13 mouse cellular contexts compared by ENCODE assay signal in genomic region chr7:111721308-111721698, GRCm38 (mm10). TPM values are rescaled to one million over a fixed set of nuclear protein-coding genes. Genes with fewer than 3 reads are reported as not detected.
A peak's percentile ranks its signal among the peaks of the same experiment; 100 is the strongest.
DNase-seq lines count a peak whose midpoint lies in the region; ATAC-seq and TF ChIP-seq lines count a peak whose summit lies in the region.
"Had no signal": no experiment of that assay in that cellular context is flagged by ENCODE, and none has a peak within 500 bp of the region (broad histone marks: within the 10 kb centered on the region; RNA-seq: fewer than 3 reads in every experiment).

No protein-coding gene starts in this region.

- H3K9me3 ChIP-seq in intestine, embryonic 16.5 days (ENCODE audit: control insufficient read depth, low read length) = no peaks in the 10 kb centered on the region

- H3K4me3 ChIP-seq in gastrocnemius, adult 2 months = no peak overlapping the region
- no peak overlapping the region for H3K4me3 ChIP-seq in left cerebral cortex, adult 2 months
- H3K4me3 ChIP-seq in cortical plate, adult 2 months (ENCODE audit: insufficient read depth, low read length) = no peak overlapping the region
- no peak overlapping the region for H3K4me3 ChIP-seq in intestine, embryonic 16.5 days (ENCODE audit: low read length)
- H3K4me3 ChIP-seq: myocyte had no signal

- no peak for ATAC-seq in intestine, embryonic 16.5 days
- ATAC-seq: liver, postnatal 0 days had no signal

- peaks cover 16% of the 10 kb centered on the region; the same call in 1 of the 2 replicates for H3K4me1 ChIP-seq in cortical plate, adult 2 months (ENCODE audit: control insufficient read depth, insufficient read depth, low read length)
- H3K4me1 ChIP-seq in intestine, embryonic 16.5 days (ENCODE audit: control insufficient read depth, insufficient read depth, low read length) = peaks cover 5% of the 10 kb centered on the region; the same call in 1 of the 2 replicates

- DNase-seq in gastrocnemius, adult 2 months = no peak
- no peak for DNase-seq in gastrocnemius, postnatal 14 days
- DNase-seq in left cerebral cortex, adult 2 months (ENCODE audit: extremely low spot score in 1 of 2, low spot score in 2 of 2) = no peak
- no peak for DNase-seq in left cerebral cortex, adult 11 months (ENCODE audit: low spot score)
- no peak for DNase-seq in spleen, postnatal 14 days (ENCODE audit: low spot score in 2 of 2)
- no peak for DNase-seq in ovary, adult 18-20 months (ENCODE audit: low spot score)
- DNase-seq: adrenal gland, postnatal 25 days; cerebellum, postnatal 25 days; liver, postnatal 0 days had no signal

- H3K36me3 ChIP-seq in intestine, embryonic 16.5 days (ENCODE audit: control insufficient read depth, insufficient read depth, low read length) = no peaks in the 10 kb centered on the region

- WGBS in intestine, embryonic 16.5 days = 86% methylated on average over 5 of the region's 5 CpGs

- H3K27me3 ChIP-seq in intestine, embryonic 16.5 days (replicated peaks; ENCODE audit: control insufficient read depth, insufficient read depth, low read length) = no peaks in the 10 kb centered on the region

- H3K9ac ChIP-seq in intestine, embryonic 16.5 days (ENCODE audit: low read depth, low read length) = no peak overlapping the region
- H3K9ac ChIP-seq: liver, postnatal 0 days had no signal

- no peak overlapping the region for H3K4me2 ChIP-seq in intestine, embryonic 16.5 days (ENCODE audit: low read depth, low read length)
- H3K4me2 ChIP-seq: midbrain, embryonic 11.5 days had no signal

- no peak for TF ChIP-seq POLR2A in cortical plate, adult 2 months (IDR thresholded peaks at IDR 0.05; ENCODE audit: extremely low read depth, insufficient read depth, low read length)

- TF ChIP-seq CTCF in gastrocnemius, adult 2 months (IDR thresholded peaks at IDR 0.05) = no peak
- no peak for TF ChIP-seq CTCF in left cerebral cortex, adult 2 months (IDR thresholded peaks at IDR 0.05)
- TF ChIP-seq CTCF in cortical plate, adult 2 months (IDR thresholded peaks at IDR 0.05; ENCODE audit: extremely low read depth, insufficient read depth, low read length) = no peak

- H3K27ac ChIP-seq in gastrocnemius, adult 2 months = peak overlapping the region; percentile 75
- peak overlapping the region; percentile 84 for H3K27ac ChIP-seq in left cerebral cortex, adult 2 months
- H3K27ac ChIP-seq in cortical plate, adult 2 months (ENCODE audit: insufficient read depth, low read length) = peak overlapping the region; percentile 93
- H3K27ac ChIP-seq in intestine, embryonic 16.5 days (ENCODE audit: low read length) = peak overlapping the region; percentile 77

- intact Hi-C loops in gastrocnemius, adult 2 months (cut with DNase I) = no loop called here
- intact Hi-C loops in gastrocnemius, postnatal 14 days (cut with DNase I; ENCODE audit: low total_unique reads) = no loop called here
- intact Hi-C loops in left cerebral cortex, adult 2 months (cut with DNase I) = loop anchor here (5.0 kb wide), 1 partner anchor 56 kb away; the partner anchor contains the start of gene Galnt18

RNA-seq across cellular contexts. Expression of gene Galnt18, which starts 58.5 kb away (rescaled TPM):
- total RNA-seq in gastrocnemius, adult 2 months (2021) = 1 to 10 TPM; 3.1 to 4.4 TPM
- total RNA-seq in gastrocnemius, postnatal 14 days (2021) = 1 to 10 TPM; 8.3 to 8.8 TPM
- total RNA-seq in left cerebral cortex, adult 2 months (2021) = 10 to 100 TPM; 42.0 to 42.3 TPM
- polyA plus RNA-seq in cortical plate, adult 2 months (2012; rRNA removed) = 27.9 and 31.7 TPM in 2 replicates
- 17.6 and 18.7 TPM in 2 replicates for polyA plus RNA-seq in intestine, embryonic 16.5 days (2015; fragmentation: Nextera tagmentation; extraction: Ambion mirVana)

Comparison
In these comparisons a context has a peak if more than half of its experiments do, and no peak if none do; other contexts are left out.
1. RNA of gene Galnt18, which starts 58.5 kb away (total RNA-seq): 42.0 to 42.3 TPM in left cerebral cortex, adult 2 months; 8.3 to 8.8 TPM in gastrocnemius, postnatal 14 days and 3.1 to 4.4 TPM in gastrocnemius, adult 2 months; every median in the first group is over 4 times any median in the second.
2. Peak in every context shown above with its lines, with median percentiles within 50 percentile points of each other: H3K27ac ChIP-seq.